ENCODE assay signal across 19 mouse cellular contexts in the genomic region with DNA sequence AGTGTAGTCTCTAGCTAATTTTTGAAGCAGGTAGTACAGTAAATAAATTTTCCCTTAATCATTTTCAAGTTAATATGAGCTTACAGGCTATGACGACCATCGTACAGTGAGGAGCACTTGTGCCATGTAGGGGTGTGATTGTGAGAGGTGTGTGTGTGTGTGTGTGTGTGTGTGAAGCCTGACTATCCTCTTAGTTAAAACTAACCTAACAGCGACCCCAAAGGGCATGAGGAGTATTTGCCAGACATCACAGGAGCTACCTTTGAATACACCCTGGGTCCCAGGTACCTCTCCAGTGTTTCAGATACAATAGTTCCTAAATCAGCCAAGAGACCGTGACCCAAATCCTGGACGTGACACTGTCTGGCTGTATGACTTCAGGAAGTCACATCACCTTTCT. TPM values are rescaled to one million over a fixed set of nuclear protein-coding genes. Genes with fewer than 3 reads are reported as not detected.
DNase-seq lines count a peak whose midpoint lies in the region; ATAC-seq and TF ChIP-seq lines count a peak whose summit lies in the region.
"Had no signal": no experiment of that assay in that cellular context is flagged by ENCODE, and none has a peak within 500 bp of the region (broad histone marks: within the 10 kb centered on the region; RNA-seq: fewer than 3 reads in every experiment).

No protein-coding gene starts in this region.

- no peak overlapping the region for H3K27ac ChIP-seq in midbrain, embryonic 11.5 days (ENCODE audit: low read depth, low read length)
- H3K27ac ChIP-seq in midbrain, embryonic 13.5 days: no peak overlapping the region
- H3K27ac ChIP-seq in CH12.LX (ENCODE audit: insufficient read depth, low read depth): no peak overlapping the region

- no peak overlapping the region for H3K4me2 ChIP-seq in midbrain, embryonic 11.5 days
- H3K4me2 ChIP-seq in midbrain, embryonic 13.5 days (replicated peaks): no peak overlapping the region
- no peak overlapping the region for H3K4me2 ChIP-seq in CH12.LX (ENCODE audit: insufficient read depth, low read depth, poor library complexity, severe bottlenecking)

- no peaks in the 10 kb centered on the region for H3K36me3 ChIP-seq in midbrain, embryonic 11.5 days (ENCODE audit: control insufficient read depth, insufficient read depth, low read length)
- no peaks in the 10 kb centered on the region for H3K36me3 ChIP-seq in midbrain, embryonic 13.5 days
- no peaks in the 10 kb centered on the region for H3K36me3 ChIP-seq in CH12.LX (replicated peaks in 1 of 2; ENCODE audit: control insufficient read depth in 1 of 2, insufficient read depth in 1 of 2, low read length in 1 of 2)
- H3K36me3 ChIP-seq: G1E had no signal

- no peak overlapping the region for H3K4me3 ChIP-seq in midbrain, embryonic 11.5 days (ENCODE audit: low read depth, low read length)
- H3K4me3 ChIP-seq in midbrain, embryonic 13.5 days (replicated peaks): no peak overlapping the region
- no peak overlapping the region for H3K4me3 ChIP-seq in CH12.LX (replicated peaks in 1 of 3; ENCODE audit: low read depth in 2 of 3, low read length in 2 of 3, poor library complexity in 1 of 3)

- no peak for TF ChIP-seq POLR2A in CH12.LX (IDR thresholded peaks at IDR 0.05; ENCODE audit: low read depth, low read length)

- TF ChIP-seq CTCF in CH12.LX (conservative IDR thresholded peaks at IDR 0.05 in 1 of 2, IDR thresholded peaks at IDR 0.05 in 1 of 2; ENCODE audit: low read depth in 2 of 2, low read length in 2 of 2): peak in 1 of 2 experiments; percentile 54; a peak in 2 of 4 replicates

- no peaks in the 10 kb centered on the region for H3K27me3 ChIP-seq in midbrain, embryonic 11.5 days (ENCODE audit: control insufficient read depth, insufficient read depth, low read length)
- no peaks in the 10 kb centered on the region for H3K27me3 ChIP-seq in midbrain, embryonic 13.5 days
- no peaks in the 10 kb centered on the region for H3K27me3 ChIP-seq in CH12.LX (replicated peaks)

- TF ChIP-seq RAD21 in CH12.LX (IDR thresholded peaks at IDR 0.05; ENCODE audit: low read depth, low read length): peak; percentile 44

- dilution Hi-C loops in CH12.LX (cut with MboI; ENCODE audit: extremely low pct_ligation_motif_present, extremely low pct_unique_long_range_greater_than_20kb, low sequenced_read_pairs): no loop called here

- H3K9ac ChIP-seq in midbrain, embryonic 11.5 days (ENCODE audit: low read length): no peak overlapping the region
- no peak overlapping the region for H3K9ac ChIP-seq in midbrain, embryonic 13.5 days (replicated peaks)
- H3K9ac ChIP-seq in CH12.LX (ENCODE audit: insufficient read depth, low read depth): no peak overlapping the region

- H3K4me1 ChIP-seq in midbrain, embryonic 11.5 days (ENCODE audit: control insufficient read depth, insufficient read depth, low read length): no peaks in the 10 kb centered on the region
- no peaks in the 10 kb centered on the region for H3K4me1 ChIP-seq in midbrain, embryonic 13.5 days (replicated peaks)
- H3K4me1 ChIP-seq in CH12.LX (ENCODE audit: control insufficient read depth in 1 of 2, insufficient read depth in 2 of 2): no peaks in the 10 kb centered on the region

- no peak for ATAC-seq in midbrain, embryonic 11.5 days (ENCODE audit: low FRiP score)
- no peak for ATAC-seq in midbrain, embryonic 13.5 days
- no peak for ATAC-seq in inflammation-experienced regulatory T-cells, adult 6 months
- ATAC-seq: activated CD4-positive, CD25-positive, alpha-beta regulatory T cell, adult 4 months; CD4-positive, CD25-positive, alpha-beta regulatory T cell, adult 4 months; Patski had no signal

- no peak for TF ChIP-seq EP300 in CH12.LX (IDR thresholded peaks at IDR 0.05; ENCODE audit: low read length)

- DNase-seq in midbrain, embryonic 11.5 days (ENCODE audit: low spot score, missing footprints): peak; percentile 47
- no peak for DNase-seq in CH12.LX (ENCODE audit: extremely low read depth)
- DNase-seq: adrenal gland, adult 2 months; adrenal gland, adult 8-10 months; adrenal gland, postnatal 10 days; adrenal gland, postnatal 14 days; adrenal gland, postnatal 25 days; adrenal gland, postnatal 36 days; B cell, adult 2 months; cerebellum, adult 11 months; cerebellum, adult 11-12 months; cerebellum, adult 18-20 months; cerebellum, adult 2 months had no signal

- no peaks in the 10 kb centered on the region for H3K9me3 ChIP-seq in midbrain, embryonic 11.5 days (ENCODE audit: control insufficient read depth, low read length)
- no peaks in the 10 kb centered on the region for H3K9me3 ChIP-seq in midbrain, embryonic 13.5 days
- H3K9me3 ChIP-seq in CH12.LX (replicated peaks; ENCODE audit: low read length): no peaks in the 10 kb centered on the region
- H3K9me3 ChIP-seq: G1E had no signal

- WGBS in midbrain, embryonic 11.5 days: 78% methylated on average over 5 of the region's 5 CpGs
- WGBS in midbrain, embryonic 13.5 days: 83% methylated on average over 5 of the region's 5 CpGs

- in situ Hi-C loops in CH12.LX (cut with MboI; ENCODE audit: low pct_ligation_motif_present, low pct_unique_long_range_greater_than_20kb, low sequenced_read_pairs): no loop called here

- no peaks in the 10 kb centered on the region for H3K79me2 ChIP-seq in CH12.LX (replicated peaks; ENCODE audit: control insufficient read depth, extremely low read depth, insufficient read depth, poor library complexity, severe bottlenecking)

TF ChIP-seq in CH12.LX, 34 proteins besides CTCF, POLR2A, EP300 and RAD21:
- TF ChIP-seq HCFC1 (IDR thresholded peaks at IDR 0.05; ENCODE audit: low read depth, low read length) (no peak), MAFK (IDR thresholded peaks at IDR 0.05; ENCODE audit: insufficient replicate concordance, low read length) (no peak), SMC3 (IDR thresholded peaks at IDR 0.05; ENCODE audit: low read depth, low read length) (peak; percentile 50), GABPA (IDR thresholded peaks at IDR 0.05; ENCODE audit: insufficient replicate concordance, low read depth, low read length) (no peak), ZNF384 (IDR thresholded peaks at IDR 0.05; ENCODE audit: low read depth, low read length) (no peak)

RNA-seq across cellular contexts. Expression of gene Srd5a3, which starts 32.8 kb away (rescaled TPM):
- polyA plus RNA-seq in midbrain, embryonic 11.5 days (2014; fragmentation: Nextera tagmentation; extraction: Ambion mirVana): 14.2 and 14.7 TPM in 2 replicates
- 15.9 and 17.1 TPM in 2 replicates for polyA plus RNA-seq in midbrain, embryonic 13.5 days (2015; fragmentation: Nextera tagmentation; extraction: Ambion mirVana)
- total RNA-seq in CH12.LX (2012; rRNA removed) (8.6 and 10.4 TPM in 2 replicates), CH12.LX (2014; rRNA removed) (15.2 and 18.8 TPM in 2 replicates)
- polyA plus RNA-seq in CH12.LX (2012; ENCODE audit: insufficient read length, low read depth): 14.7 and 19.9 TPM in 2 replicates
- polyA plus RNA-seq in inflammation-experienced regulatory T-cells, adult 6 months (2017; shearing (Covaris generic)): 10 to 100 TPM; 26.8 to 32.3 (median 28.1) TPM
